Mouse (Mus musculus) Patski (cell line): ENCODE measurements at regions not wholly inside any gene's neighbourhood (a gene's known extent, or its start where the extent isn't known, plus 50 kb on each side); places are given as distances from the start of the nearest gene placed in this dataset.

Experiments used
- ATAC-seq: fragments of 100-300 bp; one replicate; pipeline ENCODE4 v1.8.0; 2021
- CTCF ChIA-PET: fragments of 350-600 bp; sonication (Branson Sonifier 250); formaldehyde crosslinking; loops from one replicate; lab custom pipeline; 2022; ENCODE audit warnings: inconsistent platforms; lab: Charles Lee
- POLR2A ChIA-PET: fragments of 350-600 bp; sonication (Branson Sonifier 250); formaldehyde crosslinking; loops from one replicate; lab custom pipeline; 2022; ENCODE audit warnings: antibody characterized with exemption, inconsistent platforms; lab: Charles Lee
- DNase-seq: peaks from one replicate; pipeline ENCODE4 v3.0.0-alpha.2; 2011; ENCODE audit warnings: low read depth, low spot score
- H3K27me3 ChIP-seq: fragments of 371-371 bp; one replicate; pipeline ENCODE4 v1.5.1; 2021
- CTCF ChIP-seq: fragments of 100-300 bp; IDR thresholded peaks from one replicate; pipeline ENCODE4 v1.5.1; 2021
- in situ Hi-C: fragments of 300-500 bp; cut with MboI; formaldehyde crosslinking; loops from 3 replicates; pipeline ENCODE4 v1.11.1; 2018; ENCODE audit warnings: low pct_unique_long_range_greater_than_20kb, mixed read lengths

GRCm38 (mm10) chr14:86443921-86444835 is 696.9 kb downstream of the Diaph3 start:
- no peak for DNase-seq
- ChIA-PET POLR2A (no interaction called here), CTCF (no interaction called here)
- TF ChIP-seq CTCF = no peak
- in situ Hi-C loops = no loop called here
- ATAC-seq = no peak
- H3K27me3 ChIP-seq = peaks cover 39% of the 10 kb centered on the region

DNA sequence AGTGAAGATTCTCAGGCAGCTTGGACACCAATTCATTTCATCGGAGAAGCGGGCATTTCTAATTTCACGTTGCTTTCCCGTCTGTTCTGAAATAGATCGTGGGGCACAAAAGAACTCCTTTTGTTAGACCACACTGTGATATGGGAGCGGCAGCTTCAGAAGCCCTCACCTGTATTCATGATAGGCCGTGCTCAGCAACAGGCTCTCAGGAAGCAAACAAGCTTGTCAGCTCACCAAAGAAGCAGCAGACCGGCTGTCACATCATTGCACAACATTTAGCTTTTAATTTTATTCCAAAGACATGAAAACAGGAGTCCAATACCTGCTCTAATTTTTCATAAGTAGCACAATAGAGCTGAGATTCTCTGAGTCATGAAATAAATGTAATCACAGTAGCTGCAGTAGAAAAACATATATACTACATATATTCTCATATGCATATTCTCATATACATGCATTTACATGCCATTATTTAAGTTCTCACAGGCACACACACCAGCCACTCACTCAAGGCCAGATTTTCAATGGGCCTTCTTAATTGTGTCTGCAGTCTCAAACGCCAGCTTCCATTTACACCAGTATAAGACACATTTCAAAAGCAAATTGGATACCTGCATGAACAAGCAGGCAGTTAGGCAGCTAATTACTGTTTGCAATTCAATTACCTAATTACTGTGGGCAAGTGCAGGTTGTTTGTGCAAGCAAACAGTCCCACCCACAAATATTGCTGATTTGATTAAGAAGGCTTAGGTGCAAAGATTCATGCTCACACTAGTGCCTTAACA is 698.9 kb downstream of the Diaph3 start:
- ATAC-seq = no peak
- POLR2A ChIA-PET = no interaction called here
- DNase-seq = no peak
- in situ Hi-C loops = no loop called here
- peaks cover 35% of the 10 kb centered on the region for H3K27me3 ChIP-seq
- CTCF ChIA-PET = no interaction called here
- TF ChIP-seq CTCF = no peak

- no peak for TF ChIP-seq CTCF
- ATAC-seq (no peak), DNase-seq (no peak)
- CTCF ChIA-PET = no interaction called here
- H3K27me3 ChIP-seq = peaks cover 19% of the 10 kb centered on the region
- in situ Hi-C loops = no loop called here
- POLR2A ChIA-PET = no interaction called here
These were observed 703.7 kb downstream of the Diaph3 start for GRCm38 (mm10) chr14:86437383-86437782.

- ATAC-seq (no peak), DNase-seq (no peak)
- CTCF ChIA-PET = interaction anchor here (0.6 kb wide), 1 partner anchor 13 kb away, joined by 3 read pairs; no protein-coding TSS in a partner anchor
- POLR2A ChIA-PET = no interaction called here
- in situ Hi-C loops = no loop called here
- TF ChIP-seq CTCF = no peak
- H3K27me3 ChIP-seq = peaks cover 22% of the 10 kb centered on the region
These were observed 705.7 kb downstream of the Diaph3 start for GRCm38 (mm10) chr14:86435345-86435744.

GRCm38 (mm10) chr14:86431215-86431816 is 709.7 kb downstream of the Diaph3 start:
- in situ Hi-C loops = no loop called here
- no peak for TF ChIP-seq CTCF
- ChIA-PET POLR2A (no interaction called here), CTCF (interaction anchor here (0.8 kb wide), 1 partner anchor 8 kb away, joined by 3 read pairs; no protein-coding TSS in a partner anchor)
- H3K27me3 ChIP-seq = peaks cover 25% of the 10 kb centered on the region
- ATAC-seq (no peak), DNase-seq (no peak)

DNA sequence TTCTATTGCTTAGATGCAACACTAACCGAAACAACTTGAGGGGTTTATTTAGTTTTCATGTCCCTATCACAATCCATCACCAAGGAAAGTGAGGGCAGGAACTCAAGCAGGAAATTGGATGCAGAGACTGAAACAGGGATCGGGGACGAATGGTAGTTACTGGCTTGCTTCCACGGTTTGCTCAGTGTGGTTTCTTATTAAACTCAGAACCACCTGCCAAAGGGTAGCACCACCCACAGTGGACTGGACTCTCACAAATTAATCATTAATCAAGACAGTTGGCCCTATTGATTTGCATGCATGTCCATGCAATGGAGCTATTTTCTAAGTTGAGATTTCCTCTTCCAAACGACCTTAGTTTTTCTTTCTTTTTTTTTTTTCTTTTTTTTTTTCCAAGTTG is 719.2 kb downstream of the Diaph3 start:
- in situ Hi-C loops = no loop called here
- DNase-seq (no peak), ATAC-seq (no peak)
- POLR2A ChIA-PET = no interaction called here
- H3K27me3 ChIP-seq = peaks cover 8% of the 10 kb centered on the region
- TF ChIP-seq CTCF = no peak
- CTCF ChIA-PET = interaction anchor here (1.1 kb wide), 1 partner anchor 14 kb away, joined by 3 read pairs; no protein-coding TSS in a partner anchor

DNA sequence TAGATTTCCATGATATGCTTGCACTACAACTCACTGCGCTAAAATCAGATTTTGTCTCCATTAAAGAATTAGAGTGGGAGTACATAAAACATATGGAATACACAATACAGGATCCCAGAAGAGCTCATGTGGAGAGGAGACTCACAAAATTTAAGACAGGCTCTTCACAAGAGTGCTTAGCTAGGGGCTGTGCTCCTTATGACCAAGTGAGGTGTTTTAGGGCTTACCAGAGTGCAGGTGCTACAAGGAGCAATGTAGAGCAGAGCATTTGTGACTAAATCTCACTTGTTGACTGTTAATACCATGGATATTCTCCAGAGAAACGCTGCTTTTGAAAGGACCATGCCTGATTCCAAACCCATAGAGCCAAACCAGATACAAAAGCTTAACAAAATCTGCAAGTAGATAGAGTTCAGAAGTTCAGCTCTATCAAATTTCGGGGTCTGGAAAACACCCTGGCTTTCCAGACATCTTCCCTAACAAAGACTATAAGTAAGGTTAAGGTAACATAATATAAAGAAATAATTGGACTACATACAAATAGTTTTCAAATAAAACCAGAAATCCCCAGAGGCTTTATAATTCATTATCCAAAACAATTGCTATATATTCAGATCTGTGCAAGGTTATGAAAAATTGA is 721.0 kb downstream of the Diaph3 start:
- DNase-seq = no peak
- in situ Hi-C loops = no loop called here
- H3K27me3 ChIP-seq = peaks cover 2% of the 10 kb centered on the region
- TF ChIP-seq CTCF = no peak
- POLR2A ChIA-PET = no interaction called here
- ATAC-seq = no peak
- CTCF ChIA-PET = no interaction called here

GRCm38 (mm10) chr14:86396876-86397275 is 744.2 kb downstream of the Diaph3 start:
- ChIA-PET POLR2A (no interaction called here), CTCF (no interaction called here)
- ATAC-seq = no peak
- DNase-seq = no peak
- H3K27me3 ChIP-seq = peaks cover 15% of the 10 kb centered on the region
- TF ChIP-seq CTCF = no peak
- in situ Hi-C loops = no loop called here

DNA sequence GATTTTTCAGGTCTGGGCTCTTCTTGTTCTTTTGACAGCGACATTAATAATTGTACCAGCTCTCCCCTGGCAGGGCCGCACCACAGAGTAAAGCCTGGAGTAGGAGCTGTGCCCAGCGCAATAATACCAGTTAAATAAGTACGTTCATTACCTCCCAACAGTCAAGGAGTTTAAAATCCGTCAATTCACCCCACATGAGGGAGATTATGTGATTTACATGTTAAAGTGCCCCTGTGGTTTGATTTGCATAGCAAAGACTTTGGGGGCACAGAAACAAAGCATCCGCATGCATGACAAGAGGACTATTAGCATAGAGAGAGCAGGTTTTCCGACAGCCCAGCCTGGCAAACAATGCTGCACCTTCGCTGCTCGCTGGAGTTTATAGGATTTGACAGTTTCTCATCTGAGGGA is 745.1 kb downstream of the Diaph3 start:
- ATAC-seq = no peak
- CTCF ChIA-PET = no interaction called here
- peaks cover 15% of the 10 kb centered on the region for H3K27me3 ChIP-seq
- DNase-seq = no peak
- no peak for TF ChIP-seq CTCF
- in situ Hi-C loops = no loop called here
- POLR2A ChIA-PET = no interaction called here

DNA sequence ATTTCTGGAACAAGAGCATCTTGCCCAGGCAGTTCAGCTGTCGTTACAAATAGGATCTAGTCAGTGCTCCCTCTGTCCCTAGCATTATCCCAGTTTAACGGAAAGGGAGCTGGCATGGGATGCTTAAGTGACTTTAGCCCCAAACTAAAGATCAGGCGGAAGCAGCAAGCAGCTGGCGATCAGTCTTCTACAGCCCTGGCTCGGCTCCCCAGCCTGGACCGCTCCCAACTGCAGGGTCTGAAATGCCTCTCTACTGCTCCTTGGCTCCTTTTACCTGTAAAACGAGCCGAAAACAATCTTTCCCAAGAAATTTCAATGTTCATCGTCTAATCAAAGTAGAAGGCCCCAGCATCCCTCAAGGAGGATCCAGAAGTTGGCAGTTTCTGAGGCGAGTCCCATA is 745.5 kb downstream of the Diaph3 start:
- TF ChIP-seq CTCF = no peak
- peaks cover 15% of the 10 kb centered on the region for H3K27me3 ChIP-seq
- in situ Hi-C loops = no loop called here
- DNase-seq (no peak), ATAC-seq (no peak)
- ChIA-PET POLR2A (no interaction called here), CTCF (no interaction called here)
